Mouse (Mus musculus): ENCODE results near the gene Tmeff2. TPM values are rescaled to one million over a fixed set of nuclear protein-coding genes. Genes with fewer than 3 reads are reported as not detected.

The Tmeff2 gene
- polyA plus RNA-seq, 1 experiment from 2014 or later = 30.3 TPM

- ATAC-seq (replicated peaks) = no peak
- no peak overlapping the region for H3K4me3 ChIP-seq
- H3K36me3 ChIP-seq = no peaks in the 10 kb centered on the region
- H3K4me1 ChIP-seq = 0 out of 2 replicates have a peak, but pooled peaks cover 3% of the 10 kb centered on the region
- H3K27ac ChIP-seq (replicated peaks) = no peak overlapping the region
- no peaks in the 10 kb centered on the region for H3K27me3 ChIP-seq
- H3K9ac ChIP-seq (replicated peaks) = no peak overlapping the region
- H3K9me3 ChIP-seq = no peaks in the 10 kb centered on the region
- WGBS = 87% methylated on average over 3 of the region's 3 CpGs
- H3K4me2 ChIP-seq (replicated peaks) = no peak overlapping the region
Measured at GRCm38 (mm10) chr1:51089803-51090202, 189.4 kb downstream of the Tmeff2 start.

- no peak overlapping the region for H3K4me3 ChIP-seq
- WGBS = 64% methylated on average over 4 of the region's 4 CpGs
- no peaks in the 10 kb centered on the region for H3K9me3 ChIP-seq
- H3K27ac ChIP-seq (replicated peaks) = no peak overlapping the region
- no peaks in the 10 kb centered on the region for H3K36me3 ChIP-seq
- no peak for ATAC-seq (replicated peaks)
- H3K4me1 ChIP-seq = 0 out of 2 replicates have a peak, but pooled peaks cover 3% of the 10 kb centered on the region
- H3K9ac ChIP-seq (replicated peaks) = no peak overlapping the region
- no peak overlapping the region for H3K4me2 ChIP-seq (replicated peaks)
- no peaks in the 10 kb centered on the region for H3K27me3 ChIP-seq
Measured at GRCm38 (mm10) chr1:51090212-51090761, 189.8 kb downstream of the Tmeff2 start.

GRCm38 (mm10) chr1:51094713-51095112 is 194.3 kb downstream of the Tmeff2 start:
- H3K4me2 ChIP-seq (replicated peaks) = no peak overlapping the region
- no peaks in the 10 kb centered on the region for H3K27me3 ChIP-seq
- WGBS = 28% methylated on average over 2 of the region's 2 CpGs
- no peak for ATAC-seq (replicated peaks)
- H3K4me3 ChIP-seq = no peak overlapping the region
- H3K4me1 ChIP-seq = peaks cover 11% of the 10 kb centered on the region; the same call in 1 of the 2 replicates
- H3K9me3 ChIP-seq = no peaks in the 10 kb centered on the region
- H3K36me3 ChIP-seq = no peaks in the 10 kb centered on the region
- no peak overlapping the region for H3K9ac ChIP-seq (replicated peaks)
- no peak overlapping the region for H3K27ac ChIP-seq (replicated peaks)

GRCm38 (mm10) chr1:51096848-51097598 is 196.6 kb downstream of the Tmeff2 start:
- Histone ChIP-seq H3K4me1 (peaks cover 11% of the 10 kb centered on the region; the same call in 1 of the 2 replicates), H3K27ac (replicated peaks) (no peak overlapping the region), H3K9ac (replicated peaks) (no peak overlapping the region), H3K27me3 (no peaks in the 10 kb centered on the region), H3K4me2 (replicated peaks) (no peak overlapping the region), H3K4me3 (no peak overlapping the region), H3K9me3 (no peaks in the 10 kb centered on the region), H3K36me3 (no peaks in the 10 kb centered on the region)
- 0 out of 2 replicates have a peak, but pooled peaks have one; percentile 16 for ATAC-seq (replicated peaks)
- WGBS = 59% methylated on average over 4 of the region's 4 CpGs

- Histone ChIP-seq H3K4me1 (peaks cover 9% of the 10 kb centered on the region; the same call in 1 of the 2 replicates), H3K27me3 (no peaks in the 10 kb centered on the region), H3K9me3 (no peaks in the 10 kb centered on the region), H3K27ac (replicated peaks) (no peak overlapping the region), H3K4me2 (replicated peaks) (no peak overlapping the region), H3K4me3 (no peak overlapping the region), H3K36me3 (no peaks in the 10 kb centered on the region), H3K9ac (replicated peaks) (no peak overlapping the region)
- ATAC-seq (replicated peaks) = no peak
- WGBS = 96% methylated on average over 2 of the region's 2 CpGs
Measured at GRCm38 (mm10) chr1:51101034-51101590, 200.7 kb downstream of the Tmeff2 start.

GRCm38 (mm10) chr1:51104698-51105097 is 204.3 kb downstream of the Tmeff2 start:
- no peak overlapping the region for H3K9ac ChIP-seq (replicated peaks)
- no peaks in the 10 kb centered on the region for H3K36me3 ChIP-seq
- no peak overlapping the region for H3K4me2 ChIP-seq (replicated peaks)
- ATAC-seq (replicated peaks) = no peak
- H3K27ac ChIP-seq (replicated peaks) = no peak overlapping the region
- no peak overlapping the region for H3K4me3 ChIP-seq
- 67% methylated on average over 2 of the region's 2 CpGs for WGBS
- H3K4me1 ChIP-seq = no peaks in the 10 kb centered on the region
- no peaks in the 10 kb centered on the region for H3K27me3 ChIP-seq
- H3K9me3 ChIP-seq = no peaks in the 10 kb centered on the region

GRCm38 (mm10) chr1:51106401-51106920 is 206.0 kb downstream of the Tmeff2 start:
- Histone ChIP-seq H3K4me3 (no peak overlapping the region), H3K4me2 (replicated peaks) (no peak overlapping the region), H3K9me3 (no peaks in the 10 kb centered on the region), H3K9ac (replicated peaks) (no peak overlapping the region), H3K27ac (replicated peaks) (no peak overlapping the region), H3K27me3 (no peaks in the 10 kb centered on the region), H3K4me1 (no peaks in the 10 kb centered on the region), H3K36me3 (no peaks in the 10 kb centered on the region)
- ATAC-seq (replicated peaks) = no peak
- 78% methylated on average over 4 of the region's 4 CpGs for WGBS

- Histone ChIP-seq H3K9ac (replicated peaks) (no peak overlapping the region), H3K4me2 (replicated peaks) (no peak overlapping the region), H3K36me3 (no peaks in the 10 kb centered on the region), H3K4me1 (no peaks in the 10 kb centered on the region), H3K27me3 (no peaks in the 10 kb centered on the region), H3K9me3 (no peaks in the 10 kb centered on the region), H3K4me3 (no peak overlapping the region), H3K27ac (replicated peaks) (no peak overlapping the region)
- 64% methylated on average over 2 of the region's 2 CpGs for WGBS
- ATAC-seq (replicated peaks) = no peak
Measured at GRCm38 (mm10) chr1:51107299-51107698, 206.9 kb downstream of the Tmeff2 start.

GRCm38 (mm10) chr1:51114721-51115120 is 214.3 kb downstream of the Tmeff2 start:
- H3K4me1 ChIP-seq = no peaks in the 10 kb centered on the region
- H3K36me3 ChIP-seq = no peaks in the 10 kb centered on the region
- no peak overlapping the region for H3K4me2 ChIP-seq (replicated peaks)
- no peak overlapping the region for H3K4me3 ChIP-seq
- 53% methylated on average over 5 of the region's 5 CpGs for WGBS
- no peaks in the 10 kb centered on the region for H3K27me3 ChIP-seq
- no peak for ATAC-seq (replicated peaks)
- H3K27ac ChIP-seq (replicated peaks) = no peak overlapping the region
- no peaks in the 10 kb centered on the region for H3K9me3 ChIP-seq
- H3K9ac ChIP-seq (replicated peaks) = no peak overlapping the region

GRCm38 (mm10) chr1:51115761-51116160 is 215.3 kb downstream of the Tmeff2 start:
- 90% methylated on average over 5 of the region's 5 CpGs for WGBS
- H3K9me3 ChIP-seq = no peaks in the 10 kb centered on the region
- no peaks in the 10 kb centered on the region for H3K36me3 ChIP-seq
- no peak overlapping the region for H3K4me3 ChIP-seq
- no peak for ATAC-seq (replicated peaks)
- H3K4me2 ChIP-seq (replicated peaks) = no peak overlapping the region
- H3K4me1 ChIP-seq = no peaks in the 10 kb centered on the region
- H3K27ac ChIP-seq (replicated peaks) = no peak overlapping the region
- H3K27me3 ChIP-seq = no peaks in the 10 kb centered on the region
- no peak overlapping the region for H3K9ac ChIP-seq (replicated peaks)

- WGBS = 96% methylated on average over 2 of the region's 2 CpGs
Measured at GRCm38 (mm10) chr1:51117830-51118229, 217.4 kb downstream of the Tmeff2 start.

More at GRCm38 (mm10) chr1:51117830-51118229, 217.4 kb downstream of the Tmeff2 start:
- Histone ChIP-seq H3K4me1 (no peaks in the 10 kb centered on the region), H3K4me2 (replicated peaks) (no peak overlapping the region), H3K9ac (replicated peaks) (no peak overlapping the region), H3K9me3 (no peaks in the 10 kb centered on the region), H3K4me3 (no peak overlapping the region), H3K27me3 (no peaks in the 10 kb centered on the region), H3K27ac (replicated peaks) (no peak overlapping the region), H3K36me3 (no peaks in the 10 kb centered on the region)
- no peak for ATAC-seq (replicated peaks)
